Mouse (Mus musculus) liver, embryonic 15.5 days (tissue): ENCODE measurements at regions not wholly inside any gene's neighbourhood (a gene's known extent, or its start where the extent isn't known, plus 50 kb on each side); places are given as distances from the start of the nearest gene placed in this dataset.
"Not testable (repeated sequence)": the region's sequence is repeated elsewhere in the genome, so short reads cannot be mapped to it uniquely, and the experiment has no call there.

Experiments used
- ATAC-seq: fragments of 200-750 bp; cut with Nextera tagmentation; 2 replicates; pipeline ENCODE4 v1.8.0; 2017; ENCODE audit warnings: moderate number of reproducible peaks, mild to moderate bottlenecking, moderate library complexity; ENCODE audit not compliant: insufficient read depth
- H3K27ac ChIP-seq: fragments of 300-500 bp; sonication (generic); replicated peaks from 2 replicates; pipeline ENCODE4 v1.5.1; 2015; ENCODE audit warnings: mild to moderate bottlenecking, inconsistent platforms
- H3K27me3 ChIP-seq: fragments of 300-500 bp; sonication (generic); 2 replicates; pipeline ENCODE4 v1.6.1; 2015; ENCODE audit warnings: mild to moderate bottlenecking, inconsistent platforms
- H3K36me3 ChIP-seq: fragments of 300-500 bp; sonication (generic); replicated peaks from 2 replicates; pipeline ENCODE4 v1.6.1; 2015; ENCODE audit warnings: moderate library complexity, mild to moderate bottlenecking, inconsistent platforms
- H3K4me1 ChIP-seq: fragments of 300-500 bp; sonication (generic); replicated peaks from 2 replicates; pipeline ENCODE4 v1.6.1; 2015; ENCODE audit warnings: inconsistent platforms
- H3K4me2 ChIP-seq: fragments of 300-500 bp; sonication (generic); 2 replicates; pipeline ENCODE4 v1.6.1; 2015; ENCODE audit warnings: moderate library complexity, mild to moderate bottlenecking, inconsistent platforms
- H3K4me3 ChIP-seq: fragments of 300-500 bp; sonication (generic); replicated peaks from 2 replicates; pipeline ENCODE4 v1.5.1; 2015; ENCODE audit warnings: mild to moderate bottlenecking, inconsistent platforms
- H3K9ac ChIP-seq: fragments of 300-500 bp; sonication (generic); 2 replicates; pipeline ENCODE4 v1.6.1; 2015; ENCODE audit warnings: moderate library complexity, mild to moderate bottlenecking, inconsistent platforms
- H3K9me3 ChIP-seq: fragments of 300-500 bp; sonication (generic); replicated peaks from 2 replicates; pipeline ENCODE4 v1.6.1; 2016; ENCODE audit warnings: inconsistent platforms
- WGBS: fragments of 180-500 bp; shearing (Covaris S2); methylation state at CpG from one replicate; pipeline ENCODE4 v1.1.7; 2015; ENCODE audit warnings: mixed read lengths; ENCODE audit not compliant: insufficient replicate concordance; 5-methylcytosine and 5-hydroxymethylcytosine counted together

DNA sequence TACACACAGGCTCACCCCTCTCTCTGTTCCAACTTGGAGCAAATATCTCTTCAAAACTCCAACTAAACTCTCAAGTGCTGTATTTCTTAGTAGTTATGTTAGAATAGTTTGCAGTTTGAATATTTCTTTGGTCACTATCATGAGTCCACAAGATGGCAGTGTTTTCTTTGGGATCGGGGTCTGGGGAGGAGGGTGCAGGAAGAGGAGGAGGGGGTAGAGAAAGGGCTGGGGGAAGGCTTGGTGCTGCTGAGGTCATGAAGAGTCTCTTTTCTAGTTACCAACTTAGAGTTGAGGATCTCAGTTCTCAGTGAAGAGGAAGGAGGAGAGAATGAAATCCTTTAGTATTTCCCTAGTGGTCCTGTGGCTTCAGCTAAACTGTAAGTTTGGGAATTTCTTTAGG lies 188.1 kb upstream of the Olfr1507 start:
- H3K9me3 ChIP-seq, H3K27me3 ChIP-seq, H3K4me2 ChIP-seq, ATAC-seq, H3K4me1 ChIP-seq, H3K9ac ChIP-seq, H3K4me3 ChIP-seq, H3K27ac ChIP-seq, H3K36me3 ChIP-seq: not testable (repeated sequence)
- no CpG with 5 or more reads among the region's 1 CpGs for whole genome bisulfite sequencing

DNA sequence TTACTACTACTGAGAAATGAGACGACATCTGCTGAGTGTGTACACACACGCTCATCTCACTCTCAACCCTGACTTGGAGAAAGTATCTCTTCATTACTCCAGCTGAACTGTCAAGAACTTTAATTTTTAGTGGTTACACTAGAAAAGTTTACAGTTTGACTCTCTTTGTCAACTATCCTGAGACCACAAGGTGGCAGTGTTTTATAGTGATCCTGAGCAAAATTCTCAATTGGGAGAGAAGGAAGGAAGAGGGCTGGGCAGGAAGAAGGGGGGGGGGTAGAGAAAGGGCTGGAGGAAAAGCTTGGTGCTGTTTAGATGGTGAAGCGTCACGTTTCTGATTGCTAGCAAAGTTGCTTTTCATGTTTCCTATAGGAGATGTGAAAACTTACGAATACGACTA lies 158.8 kb upstream of the Olfr1507 start:
- Histone ChIP-seq H3K27ac (no peak overlapping the region), H3K4me3 (no peak overlapping the region), H3K36me3 (no peaks in the 10 kb centered on the region), H3K4me2 (no peak overlapping the region), H3K9ac (no peak overlapping the region), H3K27me3 (no peaks in the 10 kb centered on the region), H3K9me3 (no peaks in the 10 kb centered on the region), H3K4me1 (no peaks in the 10 kb centered on the region)
- no peak for ATAC-seq
- 37% methylated on average over 6 of the region's 6 CpGs for WGBS

DNA sequence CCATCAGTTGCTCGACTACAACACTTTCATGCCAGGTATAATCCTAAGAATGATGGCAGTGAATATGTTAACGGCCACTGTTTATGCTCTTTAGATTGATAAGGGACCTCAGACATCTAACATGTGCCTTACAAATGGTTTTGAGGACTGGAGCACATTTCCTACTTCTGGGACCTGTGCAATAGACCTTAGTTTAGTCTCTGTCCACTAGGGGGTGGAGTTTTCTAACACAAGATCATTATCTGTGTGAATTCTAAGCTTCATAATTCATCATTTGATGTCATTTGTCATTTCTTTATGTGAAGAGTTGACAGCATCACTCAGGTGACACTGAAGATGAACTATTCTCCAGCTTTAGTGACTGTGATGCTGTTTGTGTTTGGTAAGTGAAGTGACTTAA lies 142.6 kb upstream of the Olfr1507 start:
- no peak overlapping the region for H3K9ac ChIP-seq
- no peak overlapping the region for H3K4me3 ChIP-seq
- ATAC-seq = no peak
- no peaks in the 10 kb centered on the region for H3K36me3 ChIP-seq
- WGBS = 48% methylated on average over 2 of the region's 2 CpGs
- H3K4me1 ChIP-seq = no peaks in the 10 kb centered on the region
- H3K9me3 ChIP-seq = no peaks in the 10 kb centered on the region
- H3K4me2 ChIP-seq = no peak overlapping the region
- H3K27ac ChIP-seq = no peak overlapping the region
- H3K27me3 ChIP-seq = no peaks in the 10 kb centered on the region

- Histone ChIP-seq H3K27me3 (no peaks in the 10 kb centered on the region), H3K27ac (no peak overlapping the region), H3K4me1 (no peaks in the 10 kb centered on the region), H3K9me3 (no peaks in the 10 kb centered on the region), H3K9ac (no peak overlapping the region), H3K4me2 (no peak overlapping the region), H3K36me3 (no peaks in the 10 kb centered on the region), H3K4me3 (no peak overlapping the region)
- ATAC-seq = no peak
- WGBS = 20% methylated on average over 4 of the region's 4 CpGs
Measured at GRCm38 (mm10) chr14:52622184-52622583, 126.6 kb upstream of the Olfr1507 start.

GRCm38 (mm10) chr14:52580319-52580718 lies 84.8 kb upstream of the Olfr1507 start:
- WGBS = 26% methylated on average over 3 of the region's 3 CpGs
- no peak for ATAC-seq

DNA sequence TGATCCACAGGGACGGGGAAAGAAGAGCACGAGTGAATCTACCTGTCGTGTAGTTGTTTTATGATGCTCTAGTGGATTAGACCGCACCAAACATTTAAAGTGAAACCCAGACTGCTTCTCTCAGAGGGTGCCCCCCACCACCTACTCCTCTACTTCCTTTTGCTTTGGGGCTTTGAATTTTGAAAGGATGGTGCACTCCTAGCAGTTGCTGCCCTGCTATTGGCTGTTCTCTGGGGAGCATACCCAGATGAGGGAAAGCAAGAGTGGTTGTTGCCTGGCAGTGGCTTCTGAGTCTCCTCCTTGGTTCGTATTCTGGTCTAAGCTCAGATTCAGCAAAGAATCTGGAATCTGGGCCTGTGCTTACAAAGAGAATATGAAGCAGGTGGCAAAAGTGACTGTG lies 71.4 kb upstream of the Olfr1507 start:
- no peaks in the 10 kb centered on the region for H3K9me3 ChIP-seq
- H3K4me2 ChIP-seq = no peak overlapping the region
- ATAC-seq = no peak
- no peaks in the 10 kb centered on the region for H3K36me3 ChIP-seq
- no peak overlapping the region for H3K9ac ChIP-seq
- no peak overlapping the region for H3K27ac ChIP-seq
- H3K4me3 ChIP-seq = no peak overlapping the region
- 59% methylated on average over 5 of the region's 5 CpGs for WGBS
- H3K27me3 ChIP-seq = no peaks in the 10 kb centered on the region
- no peaks in the 10 kb centered on the region for H3K4me1 ChIP-seq

More at GRCm38 (mm10) chr14:52580319-52580718, 84.8 kb upstream of the Olfr1507 start:
- H3K9ac ChIP-seq = no peak overlapping the region
- H3K4me3 ChIP-seq = no peak overlapping the region
- H3K9me3 ChIP-seq = 0 out of 2 replicates have a peak, but pooled peaks cover 5% of the 10 kb centered on the region
- no peaks in the 10 kb centered on the region for H3K4me1 ChIP-seq
- no peaks in the 10 kb centered on the region for H3K36me3 ChIP-seq
- H3K27ac ChIP-seq = no peak overlapping the region
- H3K4me2 ChIP-seq = no peak overlapping the region
- no peaks in the 10 kb centered on the region for H3K27me3 ChIP-seq

GRCm38 (mm10) chr14:52565606-52566005 lies 70.1 kb upstream of the Olfr1507 start:
- no peaks in the 10 kb centered on the region for H3K9me3 ChIP-seq
- ATAC-seq = no peak
- no peaks in the 10 kb centered on the region for H3K4me1 ChIP-seq
- H3K4me2 ChIP-seq = no peak overlapping the region
- whole genome bisulfite sequencing = 25% methylated on average over 4 of the region's 4 CpGs
- H3K36me3 ChIP-seq = no peaks in the 10 kb centered on the region
- H3K9ac ChIP-seq = no peak overlapping the region
- H3K27me3 ChIP-seq = no peaks in the 10 kb centered on the region
- no peak overlapping the region for H3K27ac ChIP-seq
- no peak overlapping the region for H3K4me3 ChIP-seq

DNA sequence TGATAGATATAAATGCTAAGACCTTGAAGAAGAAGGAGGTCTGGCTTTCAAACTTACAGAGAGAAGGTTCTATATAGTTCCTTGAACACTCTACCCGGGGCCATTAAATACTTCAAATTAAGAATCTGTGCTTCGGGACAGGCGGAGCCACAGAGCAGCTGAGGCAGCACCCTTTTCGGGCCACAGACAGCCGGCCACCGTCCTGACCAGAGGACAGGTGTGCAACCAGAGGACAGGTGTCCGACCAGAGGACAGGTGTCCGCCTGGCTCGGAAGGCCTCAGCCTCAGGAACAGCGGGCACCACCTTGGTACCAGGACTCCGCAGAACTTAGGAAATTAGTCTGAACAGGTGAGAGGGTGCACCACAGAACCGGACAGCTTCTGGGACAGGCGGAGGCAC lies 60.8 kb upstream of the Olfr1507 start:
- not testable (repeated sequence) for H3K27ac ChIP-seq, H3K9me3 ChIP-seq, H3K4me2 ChIP-seq, H3K9ac ChIP-seq, H3K4me1 ChIP-seq, H3K4me3 ChIP-seq, ATAC-seq, H3K36me3 ChIP-seq, H3K27me3 ChIP-seq
- WGBS = 75% methylated on average over 13 of the region's 13 CpGs

- Histone ChIP-seq H3K4me2 (no peak overlapping the region), H3K4me1 (no peaks in the 10 kb centered on the region), H3K36me3 (no peaks in the 10 kb centered on the region), H3K27me3 (no peaks in the 10 kb centered on the region), H3K9ac (no peak overlapping the region), H3K4me3 (no peak overlapping the region), H3K9me3 (no peaks in the 10 kb centered on the region), H3K27ac (no peak overlapping the region)
- ATAC-seq = no peak
Measured at GRCm38 (mm10) chr14:52553399-52553798, 57.9 kb upstream of the Olfr1507 start.

- Histone ChIP-seq H3K27me3 (no peaks in the 10 kb centered on the region), H3K9ac (no peak overlapping the region), H3K4me3 (no peak overlapping the region), H3K4me2 (no peak overlapping the region), H3K27ac (no peak overlapping the region), H3K4me1 (no peaks in the 10 kb centered on the region), H3K36me3 (no peaks in the 10 kb centered on the region), H3K9me3 (no peaks in the 10 kb centered on the region)
- ATAC-seq = no peak
- 25% methylated on average over 1 of the region's 1 CpGs for WGBS
Measured at GRCm38 (mm10) chr14:52547933-52548332, 52.4 kb upstream of the Olfr1507 start.
